Mouse (Mus musculus) midbrain, embryonic 14.5 days (tissue): ENCODE data around the gene Pmm1. TPM values are rescaled to one million over a fixed set of nuclear protein-coding genes. Genes with fewer than 3 reads are reported as not detected.
A peak's percentile ranks its signal among the peaks of the same experiment; 100 is the strongest.

Experiments
- ATAC-seq: fragments of 200-750 bp; cut with Nextera tagmentation; 2 replicates; pipeline ENCODE4 v1.8.0; 2017; ENCODE audit warnings: moderate number of reproducible peaks, moderate library complexity; ENCODE audit not compliant: low FRiP score, low TSS enrichment
- DNase-seq: peaks from one replicate; pipeline ENCODE4 v3.0.0-alpha.2; 2015
- H3K27ac ChIP-seq: fragments of 300-500 bp; sonication (generic); replicated peaks from 2 replicates; pipeline ENCODE4 v1.5.1; 2014; ENCODE audit warnings: mild to moderate bottlenecking, low read depth, low read length, moderate library complexity
- H3K27me3 ChIP-seq: fragments of 300-500 bp; sonication (generic); 2 replicates; pipeline ENCODE4 v1.6.1; 2014; ENCODE audit warnings: low read length, control low read depth, mixed read lengths; ENCODE audit not compliant: control insufficient read depth, insufficient read depth
- H3K36me3 ChIP-seq: fragments of 300-500 bp; sonication (generic); 2 replicates; pipeline ENCODE4 v1.6.1; 2014; ENCODE audit warnings: low read length, control low read depth; ENCODE audit not compliant: control insufficient read depth, insufficient read depth
- H3K4me1 ChIP-seq: fragments of 300-500 bp; sonication (generic); 2 replicates; pipeline ENCODE4 v1.6.1; 2014; ENCODE audit warnings: mild to moderate bottlenecking, antibody characterized with exemption, low read length, control low read depth; ENCODE audit not compliant: control insufficient read depth, insufficient read depth
- H3K4me2 ChIP-seq: fragments of 300-500 bp; sonication (generic); 2 replicates; pipeline ENCODE4 v1.6.1; 2014; ENCODE audit warnings: mild to moderate bottlenecking, low read length, moderate library complexity
- H3K4me3 ChIP-seq: fragments of 300-500 bp; sonication (generic); replicated peaks from 2 replicates; pipeline ENCODE4 v1.5.1; 2014; ENCODE audit warnings: low read depth, low read length
- H3K9ac ChIP-seq: fragments of 300-500 bp; sonication (generic); replicated peaks from 2 replicates; pipeline ENCODE4 v1.6.1; 2014; ENCODE audit warnings: mild to moderate bottlenecking, low read length, moderate library complexity
- H3K9me3 ChIP-seq: fragments of 300-500 bp; sonication (generic); 2 replicates; pipeline ENCODE4 v1.6.1; 2016; ENCODE audit warnings: low read length, control low read depth, mixed read lengths; ENCODE audit not compliant: control insufficient read depth
- WGBS: fragments of 180-500 bp; shearing (Covaris S2); extraction: QIAGEN DNeasy Blood & Tissue Kit; methylation state at CpG from one replicate; pipeline ENCODE4 v1.1.7; 2014; 5-methylcytosine and 5-hydroxymethylcytosine counted together
- polyA plus RNA-seq: library from polyadenylated mRNA; unstranded; fragments of >200 nt; fragmentation: Nextera tagmentation; extraction: Ambion mirVana; gene quantifications from 2 replicates; pipeline ENCODE4 v1.2.1, GENCODE M21; 2014

Gene Pmm1
- polyA plus RNA-seq, 1 experiment from 2014 or later, result 67.1 TPM

- no peak overlapping the region for H3K9ac ChIP-seq
- WGBS, result 63% methylated on average over 1 of the region's 1 CpGs
These were observed 3.5 kb upstream of the Pmm1 start for GRCm38 (mm10) chr15:81964262-81964661.

GRCm38 (mm10) chr15:81961078-81961451 lies 335 bp upstream of the Pmm1 start:
- ATAC-seq (no peak; the same call in 1 of the 2 replicates), DNase-seq (no peak)
- H3K27me3 ChIP-seq, result no peaks in the 10 kb centered on the region
- H3K9me3 ChIP-seq, result no peaks in the 10 kb centered on the region
- no peaks in the 10 kb centered on the region for H3K36me3 ChIP-seq
- H3K27ac ChIP-seq, result no peak overlapping the region
- H3K4me3 ChIP-seq, result peak overlapping the region; percentile 59
- H3K9ac ChIP-seq, result peak overlapping the region; percentile 70
- 2% methylated on average over 8 of the region's 8 CpGs for WGBS
- H3K4me1 ChIP-seq, result no peaks in the 10 kb centered on the region
- H3K4me2 ChIP-seq, result peak overlapping the region; percentile 95

More at GRCm38 (mm10) chr15:81964262-81964661, 3.5 kb upstream of the Pmm1 start:
- Histone ChIP-seq H3K4me1 (no peaks in the 10 kb centered on the region), H3K9me3 (no peaks in the 10 kb centered on the region), H3K27ac (no peak overlapping the region), H3K36me3 (no peaks in the 10 kb centered on the region), H3K4me3 (no peak overlapping the region), H3K4me2 (no peak overlapping the region), H3K27me3 (no peaks in the 10 kb centered on the region)
- ATAC-seq (no peak), DNase-seq (no peak)

DNA sequence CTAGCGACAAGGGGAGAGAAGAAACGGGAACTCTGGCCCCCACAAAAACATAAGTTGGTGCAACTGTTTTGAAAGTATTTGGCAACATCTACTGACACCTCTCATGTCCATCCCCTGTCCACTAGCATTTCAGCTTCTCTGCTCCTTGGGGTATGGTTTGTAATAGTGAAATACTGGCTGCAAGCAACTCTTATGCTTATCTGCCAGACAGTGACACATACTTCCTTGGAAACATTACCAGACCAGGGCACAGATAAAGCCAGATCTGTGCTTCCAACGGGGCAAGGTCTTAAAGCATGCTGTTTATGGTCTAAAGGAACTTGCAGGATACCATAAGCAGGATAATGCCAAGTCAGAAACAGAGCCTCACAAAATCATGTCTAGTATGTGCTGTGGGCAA lies 1.8 kb downstream of the Pmm1 start:
- Histone ChIP-seq H3K36me3 (peaks cover 15% of the 10 kb centered on the region), H3K4me3 (no peak overlapping the region), H3K4me1 (no peaks in the 10 kb centered on the region), H3K9ac (no peak overlapping the region), H3K9me3 (no peaks in the 10 kb centered on the region), H3K27me3 (no peaks in the 10 kb centered on the region), H3K27ac (no peak overlapping the region), H3K4me2 (no peak overlapping the region)
- no peak for ATAC-seq
- WGBS, result 93% methylated on average over 3 of the region's 3 CpGs
- DNase-seq, result no peak

DNA sequence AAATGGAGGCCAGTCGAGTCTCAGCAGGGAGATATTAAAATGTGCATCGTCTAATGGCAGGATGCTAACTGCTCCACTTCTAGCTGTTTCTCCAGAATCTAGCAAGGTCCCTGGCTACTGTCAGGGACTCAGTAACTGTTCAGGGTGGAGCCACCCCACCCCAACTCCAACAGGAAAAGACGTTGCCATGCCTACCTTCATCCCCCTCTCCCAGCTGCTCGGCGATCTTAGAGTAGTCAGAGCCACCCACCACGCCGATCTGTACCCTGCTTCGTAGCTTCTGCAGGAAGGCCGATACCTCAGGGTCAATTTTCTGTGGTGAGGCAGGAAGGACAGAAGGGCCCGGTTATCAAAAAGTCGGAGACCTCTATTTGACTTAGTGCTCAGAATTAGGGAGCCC lies 3.1 kb downstream of the Pmm1 start:
- H3K27me3 ChIP-seq, result no peaks in the 10 kb centered on the region
- peaks cover 21% of the 10 kb centered on the region for H3K36me3 ChIP-seq
- no peak overlapping the region for H3K4me2 ChIP-seq
- WGBS, result 90% methylated on average over 11 of the region's 11 CpGs
- ATAC-seq (no peak), DNase-seq (no peak)
- no peaks in the 10 kb centered on the region for H3K9me3 ChIP-seq
- H3K27ac ChIP-seq, result no peak overlapping the region
- H3K4me1 ChIP-seq, result no peaks in the 10 kb centered on the region
- H3K4me3 ChIP-seq, result no peak overlapping the region
- H3K9ac ChIP-seq, result no peak overlapping the region

- Histone ChIP-seq H3K9me3 (no peaks in the 10 kb centered on the region), H3K27me3 (no peaks in the 10 kb centered on the region), H3K4me2 (no peak overlapping the region), H3K9ac (no peak overlapping the region), H3K4me3 (no peak overlapping the region), H3K27ac (no peak overlapping the region), H3K36me3 (peaks cover 31% of the 10 kb centered on the region), H3K4me1 (no peaks in the 10 kb centered on the region)
- no peak for ATAC-seq
- 53% methylated on average over 8 of the region's 8 CpGs for WGBS
- DNase-seq, result peak; percentile 51
These were observed 4.3 kb downstream of the Pmm1 start for GRCm38 (mm10) chr15:81956457-81956856.

GRCm38 (mm10) chr15:81955414-81955813 lies 5.3 kb downstream of the Pmm1 start:
- 93% methylated on average over 15 of the region's 15 CpGs for WGBS
- no peak for ATAC-seq
- Histone ChIP-seq H3K36me3 (peaks cover 39% of the 10 kb centered on the region), H3K4me3 (no peak overlapping the region), H3K9ac (no peak overlapping the region), H3K27me3 (no peaks in the 10 kb centered on the region), H3K4me2 (no peak overlapping the region), H3K9me3 (no peaks in the 10 kb centered on the region), H3K27ac (no peak overlapping the region), H3K4me1 (no peaks in the 10 kb centered on the region)
- DNase-seq, result no peak

GRCm38 (mm10) chr15:81954716-81955115 lies 6.0 kb downstream of the Pmm1 start:
- H3K4me2 ChIP-seq, result no peak overlapping the region
- no peak overlapping the region for H3K4me3 ChIP-seq
- H3K27ac ChIP-seq, result no peak overlapping the region
- H3K9me3 ChIP-seq, result no peaks in the 10 kb centered on the region
- 94% methylated on average over 6 of the region's 6 CpGs for WGBS
- H3K36me3 ChIP-seq, result peaks cover 41% of the 10 kb centered on the region
- H3K27me3 ChIP-seq, result no peaks in the 10 kb centered on the region
- H3K9ac ChIP-seq, result no peak overlapping the region
- DNase-seq (no peak), ATAC-seq (no peak)
- H3K4me1 ChIP-seq, result no peaks in the 10 kb centered on the region

- 95% methylated on average over 9 of the region's 9 CpGs for WGBS
- Histone ChIP-seq H3K36me3 (peaks cover 47% of the 10 kb centered on the region), H3K27me3 (no peaks in the 10 kb centered on the region)
These were observed 6.6 kb downstream of the Pmm1 start for GRCm38 (mm10) chr15:81954151-81954583.

GRCm38 (mm10) chr15:81952310-81952709 lies 8.4 kb downstream of the Pmm1 start:
- 86% methylated on average over 4 of the region's 4 CpGs for WGBS
- Histone ChIP-seq H3K4me3 (no peak overlapping the region), H3K27ac (no peak overlapping the region), H3K9ac (no peak overlapping the region), H3K4me1 (no peaks in the 10 kb centered on the region), H3K27me3 (no peaks in the 10 kb centered on the region), H3K36me3 (peaks cover 60% of the 10 kb centered on the region), H3K4me2 (no peak overlapping the region), H3K9me3 (no peaks in the 10 kb centered on the region)
- DNase-seq, result no peak
- ATAC-seq, result no peak

More at GRCm38 (mm10) chr15:81954151-81954583, 6.6 kb downstream of the Pmm1 start:
- no peak overlapping the region for H3K27ac ChIP-seq
- DNase-seq, result no peak
- ATAC-seq, result no peak
- no peak overlapping the region for H3K4me2 ChIP-seq
- H3K4me3 ChIP-seq, result no peak overlapping the region
- H3K9ac ChIP-seq, result no peak overlapping the region
- no peaks in the 10 kb centered on the region for H3K4me1 ChIP-seq
- H3K9me3 ChIP-seq, result no peaks in the 10 kb centered on the region
